Mouse (Mus musculus) ES-E14 (cell line): ENCODE data around the gene 1700001P01Rik. TPM values are rescaled to one million over a fixed set of nuclear protein-coding genes. Genes with fewer than 3 reads are reported as not detected.

ENCODE experiments used
- DNase-seq: peaks from one replicate; pipeline ENCODE4 v3.0.0-alpha.2; 2013; ENCODE audit warnings: low read depth, low spot score
- H3K27ac ChIP-seq: 2 replicates; pipeline ENCODE4 v1.5.1; 2012; ENCODE audit warnings: low read depth, mild to moderate bottlenecking, low read length, moderate library complexity, mixed read lengths; ENCODE audit not compliant: poor library complexity, insufficient read depth, severe bottlenecking
- H3K36me3 ChIP-seq: 2 replicates; pipeline ENCODE4 v1.6.1; 2012; ENCODE audit warnings: mild to moderate bottlenecking, low read length, moderate library complexity, mixed read lengths; ENCODE audit not compliant: control insufficient read depth, poor library complexity, insufficient read depth, severe bottlenecking
- H3K4me1 ChIP-seq, 2 experiments: fragments of 150-350 bp in 1 of 2; sonication (generic) in 1 of 2; 2 replicates each; pipeline ENCODE4 v1.6.1; 2012; ENCODE audit warnings: low read length in 2 of 2, mild to moderate bottlenecking in 1 of 2, mixed read lengths in 1 of 2; ENCODE audit not compliant: control insufficient read depth in 2 of 2, insufficient read depth in 2 of 2, poor library complexity in 1 of 2
- H3K4me3 ChIP-seq, 2 experiments: fragments of 150-350 bp in 1 of 2; sonication (generic) in 1 of 2; 2 replicates each; pipeline ENCODE4 v1.5.1; 2012; ENCODE audit warnings: low read length in 2 of 2, low read depth in 1 of 2, mild to moderate bottlenecking in 1 of 2, mixed read lengths in 1 of 2; ENCODE audit not compliant: insufficient read depth in 1 of 2, poor library complexity in 1 of 2, severe bottlenecking in 1 of 2
- H3K9ac ChIP-seq: 2 replicates; pipeline ENCODE4 v1.6.1; 2012; ENCODE audit warnings: low read depth, mild to moderate bottlenecking, low read length, mixed read lengths; ENCODE audit not compliant: poor library complexity, insufficient read depth, severe bottlenecking
- H3K9me3 ChIP-seq: fragments of 150-350 bp; sonication (generic); 2 replicates; pipeline ENCODE4 v1.6.1; 2012; ENCODE audit warnings: low read depth, mild to moderate bottlenecking, low read length; ENCODE audit not compliant: control insufficient read depth, insufficient read depth
- CHD2 ChIP-seq: IDR thresholded peaks from 2 replicates; pipeline ENCODE4 v1.6.1; 2014; ENCODE audit warnings: mild to moderate bottlenecking, low read depth, low read length, inconsistent platforms
- HCFC1 ChIP-seq: IDR thresholded peaks from 2 replicates; pipeline ENCODE4 v1.6.1; 2012; ENCODE audit warnings: low read length, inconsistent platforms, borderline replicate concordance; ENCODE audit not compliant: insufficient read depth
- MAFK ChIP-seq: IDR thresholded peaks from 2 replicates; pipeline ENCODE4 v1.6.1; 2014; ENCODE audit warnings: mild to moderate bottlenecking, low read depth, low read length, inconsistent platforms; ENCODE audit not compliant: insufficient read depth
- ZC3H11A ChIP-seq: IDR thresholded peaks from 2 replicates; pipeline ENCODE4 v1.6.1; 2012; ENCODE audit warnings: low read depth, mild to moderate bottlenecking, inconsistent platforms, low read length, borderline replicate concordance
- ZNF384 ChIP-seq: IDR thresholded peaks from 2 replicates; pipeline ENCODE4 v1.6.1; 2012; ENCODE audit warnings: low read depth, low read length, inconsistent platforms
- in situ Hi-C, 2 experiments: fragments of 600-800 bp; cut with MboI; formaldehyde crosslinking; loops; one replicate each; pipeline ENCODE4 v1.15.1; 2025; ENCODE audit warnings: low sequenced_read_pairs in 2 of 2, inconsistent platforms in 1 of 2; ENCODE audit not compliant: unreplicated experiment in 2 of 2
- total RNA-seq: library from RNA; depleted of rRNA; stranded (reverse); fragments of 300-350 nt; gene quantifications from 2 replicates; pipeline ENCODE4 v1.2.3, GENCODE M21; 2012

Gene 1700001P01Rik
- total RNA-seq, 1 experiment, result 2.3 TPM

DNA sequence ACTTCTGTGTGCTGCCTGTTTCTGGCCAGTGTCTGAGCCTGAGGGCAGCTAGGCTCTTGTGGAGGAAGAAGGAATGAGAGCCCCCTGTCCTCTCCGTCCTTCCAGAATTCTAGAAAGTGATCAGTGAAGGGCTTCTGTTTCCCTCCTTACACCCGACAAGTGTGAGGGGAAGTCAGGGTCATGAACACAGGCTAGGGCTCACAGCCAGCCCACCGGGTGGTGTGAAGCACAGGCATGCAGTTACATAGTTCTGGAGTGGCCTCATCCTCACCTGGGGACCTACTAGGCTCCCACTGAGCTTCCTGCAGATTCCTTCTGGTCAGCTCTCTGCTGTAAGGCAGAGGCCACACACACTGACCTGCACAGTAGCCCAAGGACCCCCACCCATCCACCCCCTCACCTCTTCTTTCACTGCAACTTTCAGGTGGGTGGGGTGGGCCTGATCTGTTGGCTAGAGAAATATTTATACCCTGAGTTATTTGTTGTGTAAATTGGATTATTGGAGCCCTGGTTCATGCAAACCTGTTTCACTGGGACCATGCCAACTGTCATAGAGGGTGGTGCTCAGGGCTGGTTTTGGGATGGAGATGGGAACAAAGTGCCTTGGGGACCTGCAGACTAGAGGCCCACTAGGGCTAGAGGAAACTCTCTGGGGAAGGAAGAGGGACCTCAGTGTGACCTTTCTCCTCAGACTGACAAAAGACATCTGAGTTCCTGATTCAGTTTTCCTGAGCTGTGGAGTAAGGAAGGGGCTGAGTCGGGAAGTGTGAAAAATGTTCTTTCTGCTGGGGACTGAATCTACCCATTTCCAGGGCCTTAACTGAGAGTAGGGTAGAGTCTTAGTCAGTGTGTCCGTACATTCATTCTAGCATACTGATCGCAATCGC lies 33.8 kb upstream of the 1700001P01Rik start:
- in situ Hi-C loops, result no loop called here
- peak overlapping the region; percentile 16; the same call in 1 of the 2 replicates for H3K9ac ChIP-seq
- no peak overlapping the region for H3K4me3 ChIP-seq
- peaks cover 52% of the 10 kb centered on the region for H3K36me3 ChIP-seq
- TF ChIP-seq ZC3H11A (no peak), ZNF384 (no peak), HCFC1 (no peak), CHD2 (no peak), MAFK (no peak)
- peaks cover 12 to 70% of the 10 kb centered on the region in 2 experiments for H3K4me1 ChIP-seq
- DNase-seq, result no peak
- peak overlapping the region; percentile 84 for H3K27ac ChIP-seq
- H3K9me3 ChIP-seq, result no peaks in the 10 kb centered on the region

DNA sequence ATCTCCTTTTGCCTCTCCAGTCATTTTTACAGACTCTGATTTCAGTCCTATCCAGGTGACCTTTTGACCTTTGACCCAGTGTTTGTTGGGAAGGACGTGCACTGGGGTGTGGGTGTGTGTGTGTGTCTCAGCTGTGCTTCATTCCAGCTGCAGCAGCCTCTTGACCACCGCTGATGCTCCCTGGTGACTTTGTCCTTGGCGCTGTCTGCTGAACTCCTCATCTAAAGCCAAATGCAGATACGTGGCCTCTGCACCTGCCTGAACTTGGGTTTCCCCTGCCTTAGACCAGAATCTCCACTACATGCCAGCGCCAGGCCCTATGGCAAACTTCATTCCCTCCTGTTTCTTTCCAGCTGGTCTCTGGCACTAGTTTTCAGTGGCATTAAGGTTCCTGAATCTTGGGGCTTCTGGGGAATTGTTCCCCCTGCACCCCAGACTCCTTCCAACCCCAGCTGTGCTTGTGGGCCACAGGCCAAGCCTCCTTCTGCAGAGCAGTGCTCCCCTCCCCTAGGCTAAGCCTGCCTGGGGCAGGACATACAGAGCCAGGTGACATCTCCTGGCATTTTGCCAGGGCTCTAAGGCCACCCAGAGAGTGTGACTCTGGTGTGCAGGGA lies 33.0 kb upstream of the 1700001P01Rik start:
- H3K9me3 ChIP-seq, result no peaks in the 10 kb centered on the region
- DNase-seq, result no peak
- H3K36me3 ChIP-seq, result peaks cover 46% of the 10 kb centered on the region
- in situ Hi-C loops, result no loop called here
- peak overlapping the region; percentile 16; the same call in 1 of the 2 replicates for H3K9ac ChIP-seq
- H3K4me1 ChIP-seq, result peaks cover 15 to 66% of the 10 kb centered on the region in 2 experiments
- peak overlapping the region; percentile 84 for H3K27ac ChIP-seq
- no peak for TF ChIP-seq CHD2
- no peak for TF ChIP-seq ZNF384
- TF ChIP-seq HCFC1, result no peak
- no peak for TF ChIP-seq ZC3H11A
- no peak for TF ChIP-seq MAFK
- peak overlapping the region in 1 of 2 experiments; percentile 35; a peak in 2 of 4 replicates for H3K4me3 ChIP-seq

DNA sequence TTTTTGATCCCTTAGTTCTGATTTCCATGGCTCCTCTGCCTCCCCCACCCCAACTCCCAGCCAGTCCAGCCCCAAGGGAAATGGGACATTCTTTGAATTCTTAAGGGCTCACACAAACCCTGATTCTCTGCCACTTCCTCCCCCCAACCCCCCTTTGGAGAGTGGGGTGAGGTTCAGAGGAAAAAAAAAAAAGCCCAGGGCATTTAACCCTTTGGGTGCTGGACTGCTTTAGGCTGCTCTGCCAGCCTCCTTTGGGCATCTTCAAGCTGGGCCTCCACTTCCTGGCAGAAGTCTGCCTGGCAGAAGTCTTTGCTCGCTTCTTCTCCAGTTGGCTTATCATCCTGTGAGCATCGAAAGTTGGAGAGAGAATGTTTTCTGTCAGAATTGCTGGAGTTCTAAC lies 32.4 kb upstream of the 1700001P01Rik start:
- TF ChIP-seq MAFK, result no peak
- TF ChIP-seq ZC3H11A, result no peak
- TF ChIP-seq HCFC1, result no peak
- TF ChIP-seq ZNF384, result peak; percentile 98
- 0 out of 2 replicates have a peak, but pooled peaks have one; percentile 17 for TF ChIP-seq CHD2
- no peak overlapping the region; the same call in 1 of the 2 replicates for H3K9ac ChIP-seq
- H3K9me3 ChIP-seq, result no peaks in the 10 kb centered on the region
- in situ Hi-C loops, result no loop called here
- peak overlapping the region in 1 of 2 experiments; percentile 35; a peak in 2 of 4 replicates for H3K4me3 ChIP-seq
- H3K36me3 ChIP-seq, result peaks cover 40% of the 10 kb centered on the region
- no peak for DNase-seq
- peak overlapping the region; percentile 84 for H3K27ac ChIP-seq
- H3K4me1 ChIP-seq, result peaks cover 14 to 63% of the 10 kb centered on the region in 2 experiments

DNA sequence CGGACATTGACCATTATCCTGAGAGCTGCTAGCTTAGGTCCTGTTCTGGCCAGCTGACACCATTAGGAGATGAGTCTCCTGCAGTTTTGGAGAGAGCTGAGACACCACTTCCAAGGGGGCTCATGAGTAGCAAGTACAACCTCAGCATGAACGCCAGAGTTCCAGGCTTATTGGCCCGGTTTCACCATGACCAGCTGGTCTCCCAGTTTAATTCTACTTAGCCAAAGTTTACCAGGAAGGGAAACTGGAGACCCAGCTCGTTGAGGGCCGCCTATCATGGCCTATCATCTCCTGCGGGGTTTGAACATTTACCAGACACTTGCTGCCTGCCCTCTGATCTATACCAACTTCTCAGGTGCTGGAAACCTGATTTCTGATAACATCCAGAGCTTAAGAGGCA lies 31.9 kb upstream of the 1700001P01Rik start:
- no peak for DNase-seq
- peaks cover 12 to 60% of the 10 kb centered on the region in 2 experiments; a peak in 3 of 4 replicates for H3K4me1 ChIP-seq
- H3K9me3 ChIP-seq, result no peaks in the 10 kb centered on the region
- H3K4me3 ChIP-seq, result peak overlapping the region in 1 of 2 experiments; percentile 35; a peak in 1 of 4 replicates
- in situ Hi-C loops, result no loop called here
- peak overlapping the region; percentile 81 for H3K27ac ChIP-seq
- H3K36me3 ChIP-seq, result peaks cover 38% of the 10 kb centered on the region
- no peak for TF ChIP-seq MAFK
- TF ChIP-seq HCFC1, result no peak
- no peak for TF ChIP-seq ZNF384
- TF ChIP-seq CHD2, result no peak
- no peak for TF ChIP-seq ZC3H11A
- H3K9ac ChIP-seq, result peak overlapping the region; percentile 20; the same call in 1 of the 2 replicates
